Mouse (Mus musculus) limb, embryonic 15.5 days (tissue): ENCODE measurements at regions not wholly inside any gene's neighbourhood (a gene's known extent, or its start where the extent isn't known, plus 50 kb on each side); places are given as distances from the start of the nearest gene placed in this dataset.

Experiments
- ATAC-seq: fragments of 200-750 bp; cut with Nextera tagmentation; 2 replicates; pipeline ENCODE4 v1.8.0; 2017; ENCODE audit warnings: low read depth, moderate TSS enrichment; ENCODE audit not compliant: insufficient number of reproducible peaks, low FRiP score, low TSS enrichment
- H3K27ac ChIP-seq: fragments of 300-500 bp; sonication (generic); 2 replicates; pipeline ENCODE4 v1.5.1; 2015; ENCODE audit warnings: moderate library complexity, mild to moderate bottlenecking, inconsistent platforms
- H3K27me3 ChIP-seq: fragments of 300-500 bp; sonication (generic); 2 replicates; pipeline ENCODE4 v1.6.1; 2015; ENCODE audit warnings: inconsistent platforms
- H3K36me3 ChIP-seq: fragments of 300-500 bp; sonication (generic); 2 replicates; pipeline ENCODE4 v1.6.1; 2015; ENCODE audit warnings: inconsistent platforms
- H3K4me1 ChIP-seq: fragments of 300-500 bp; sonication (generic); 2 replicates; pipeline ENCODE4 v1.6.1; 2015; ENCODE audit warnings: inconsistent platforms
- H3K4me2 ChIP-seq: fragments of 300-500 bp; sonication (generic); 2 replicates; pipeline ENCODE4 v1.6.1; 2015; ENCODE audit warnings: mild to moderate bottlenecking, inconsistent platforms
- H3K4me3 ChIP-seq: fragments of 300-500 bp; sonication (generic); 2 replicates; pipeline ENCODE4 v1.5.1; 2015; ENCODE audit warnings: mild to moderate bottlenecking, inconsistent platforms
- H3K9ac ChIP-seq: fragments of 300-500 bp; sonication (generic); 2 replicates; pipeline ENCODE4 v1.6.1; 2015; ENCODE audit warnings: inconsistent platforms
- H3K9me3 ChIP-seq: fragments of 300-500 bp; sonication (generic); 2 replicates; pipeline ENCODE4 v1.6.1; 2016; ENCODE audit warnings: inconsistent platforms
- WGBS: fragments of 180-500 bp; shearing (Covaris S2); methylation state at CpG from one replicate; pipeline ENCODE4 v1.1.7; 2015; 5-methylcytosine and 5-hydroxymethylcytosine counted together

DNA sequence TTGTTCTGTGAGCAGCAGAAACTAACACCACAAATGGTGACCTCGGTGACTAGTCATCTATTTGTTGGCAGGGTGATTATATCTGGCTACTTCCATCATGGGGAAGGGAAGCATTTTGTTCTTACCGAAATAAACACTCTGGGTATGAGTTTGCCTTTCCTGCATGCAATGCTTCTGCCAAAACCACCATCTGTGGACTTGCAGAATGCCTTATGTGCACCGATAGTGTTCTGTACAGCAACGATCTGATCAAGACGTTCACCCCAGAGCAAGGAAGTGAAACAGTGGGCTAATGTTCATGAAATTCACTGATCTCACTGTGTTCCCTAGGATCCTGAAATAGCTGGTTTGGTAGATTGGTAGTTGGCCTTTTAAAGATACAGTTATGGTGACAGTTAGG, 96.3 kb upstream of the Adcy1 start:
- H3K4me3 ChIP-seq, result no peak overlapping the region
- no peak for ATAC-seq
- WGBS, result 82% methylated on average over 5 of the region's 5 CpGs

DNA sequence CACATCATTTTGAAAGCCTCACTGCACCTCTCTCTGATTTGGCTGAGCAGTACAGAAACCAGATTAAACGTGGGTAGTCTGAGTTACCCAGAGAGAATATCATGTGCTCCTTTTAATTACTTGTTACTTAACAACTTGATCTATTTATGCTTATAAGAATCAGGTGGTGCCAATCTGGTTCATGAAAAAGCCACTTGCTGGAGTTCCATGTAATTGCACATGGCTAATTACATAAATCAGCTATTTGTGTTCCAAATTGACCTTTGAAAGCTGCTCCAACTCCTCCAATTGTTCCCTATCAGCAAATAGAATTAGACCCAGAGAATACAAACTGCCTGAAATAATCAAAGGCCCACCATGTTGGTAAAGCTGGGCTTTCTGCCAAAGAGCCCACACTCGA, 98.8 kb upstream of the Adcy1 start:
- Histone ChIP-seq H3K27ac (no peak overlapping the region), H3K27me3 (no peaks in the 10 kb centered on the region), H3K9ac (no peak overlapping the region), H3K36me3 (no peaks in the 10 kb centered on the region), H3K4me3 (no peak overlapping the region), H3K9me3 (no peaks in the 10 kb centered on the region), H3K4me1 (no peaks in the 10 kb centered on the region), H3K4me2 (no peak overlapping the region)
- 46% methylated on average over 2 of the region's 2 CpGs for WGBS
- no peak for ATAC-seq

More for the DNA sequence above, 96.3 kb upstream of the Adcy1 start:
- Histone ChIP-seq H3K36me3 (no peaks in the 10 kb centered on the region), H3K27me3 (no peaks in the 10 kb centered on the region), H3K4me1 (no peaks in the 10 kb centered on the region), H3K27ac (no peak overlapping the region), H3K9ac (no peak overlapping the region), H3K9me3 (no peaks in the 10 kb centered on the region), H3K4me2 (no peak overlapping the region)

DNA sequence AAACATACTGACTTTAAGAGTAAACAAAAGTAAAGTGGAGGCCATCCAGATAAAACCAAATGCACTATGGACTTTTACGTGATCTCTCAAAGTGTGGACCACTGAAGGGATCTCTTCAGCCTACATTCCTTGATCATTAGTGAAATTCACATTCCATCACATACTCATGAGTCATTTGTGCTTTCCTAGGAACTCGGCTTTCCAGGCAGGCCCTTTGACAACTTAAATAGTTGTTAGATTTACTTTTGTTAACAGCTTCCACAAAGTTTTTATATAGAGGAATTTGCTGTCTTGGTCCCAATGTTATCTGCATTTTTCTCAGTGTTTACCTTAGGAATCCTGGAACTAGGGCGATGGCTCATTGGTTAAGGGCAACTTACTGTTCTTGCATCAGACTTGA, 99.7 kb upstream of the Adcy1 start:
- Histone ChIP-seq H3K36me3 (no peaks in the 10 kb centered on the region), H3K4me1 (no peaks in the 10 kb centered on the region), H3K27me3 (no peaks in the 10 kb centered on the region), H3K27ac (no peak overlapping the region), H3K9ac (no peak overlapping the region), H3K4me2 (no peak overlapping the region), H3K4me3 (no peak overlapping the region), H3K9me3 (no peaks in the 10 kb centered on the region)
- no peak for ATAC-seq
- 75% methylated on average over 3 of the region's 3 CpGs for WGBS

DNA sequence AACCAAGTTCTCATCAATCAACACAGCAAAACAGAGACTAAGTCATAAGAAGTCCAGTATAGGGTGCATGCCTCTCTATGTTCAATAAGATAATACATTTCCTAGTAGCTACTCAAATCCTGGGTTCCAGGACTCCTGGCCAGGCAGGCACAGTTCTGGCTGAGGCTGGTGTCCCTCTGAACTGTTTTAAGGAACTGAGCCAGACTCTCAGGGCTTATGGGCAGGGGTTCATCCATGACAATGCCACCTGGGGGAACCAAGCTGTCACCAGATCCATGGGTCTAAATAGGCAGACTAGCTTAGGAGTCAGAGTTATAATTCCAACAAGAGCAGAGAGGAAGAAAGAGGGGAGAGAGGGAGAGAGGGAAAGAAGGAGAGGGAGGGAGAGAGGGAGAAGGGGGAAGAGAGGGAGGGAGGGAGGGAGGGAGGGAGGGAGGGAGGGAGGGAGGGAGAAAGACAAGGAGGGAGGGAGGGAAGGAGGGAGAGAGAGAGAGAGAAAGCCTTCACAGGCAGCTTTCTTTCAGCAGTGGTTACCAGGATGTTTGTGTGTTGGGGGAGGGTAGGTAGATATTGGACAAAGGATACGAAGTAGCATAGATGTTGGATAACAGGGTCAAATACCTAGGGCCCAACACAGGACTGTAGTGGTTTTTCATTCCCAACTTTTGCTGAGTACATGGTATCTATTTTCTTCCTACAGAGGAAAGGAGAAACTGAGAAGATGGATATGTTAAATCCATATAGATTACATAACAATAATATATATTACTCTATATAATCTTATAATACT, 100.3 kb upstream of the Adcy1 start:
- H3K9me3 ChIP-seq, result no peaks in the 10 kb centered on the region
- no peak overlapping the region for H3K9ac ChIP-seq
- ATAC-seq, result no peak
- no peaks in the 10 kb centered on the region for H3K4me1 ChIP-seq
- H3K27ac ChIP-seq, result no peak overlapping the region
- no peak overlapping the region for H3K4me3 ChIP-seq
- 82% methylated on average over 1 of the region's 1 CpGs for WGBS
- no peaks in the 10 kb centered on the region for H3K27me3 ChIP-seq
- no peaks in the 10 kb centered on the region for H3K36me3 ChIP-seq
- no peak overlapping the region for H3K4me2 ChIP-seq

DNA sequence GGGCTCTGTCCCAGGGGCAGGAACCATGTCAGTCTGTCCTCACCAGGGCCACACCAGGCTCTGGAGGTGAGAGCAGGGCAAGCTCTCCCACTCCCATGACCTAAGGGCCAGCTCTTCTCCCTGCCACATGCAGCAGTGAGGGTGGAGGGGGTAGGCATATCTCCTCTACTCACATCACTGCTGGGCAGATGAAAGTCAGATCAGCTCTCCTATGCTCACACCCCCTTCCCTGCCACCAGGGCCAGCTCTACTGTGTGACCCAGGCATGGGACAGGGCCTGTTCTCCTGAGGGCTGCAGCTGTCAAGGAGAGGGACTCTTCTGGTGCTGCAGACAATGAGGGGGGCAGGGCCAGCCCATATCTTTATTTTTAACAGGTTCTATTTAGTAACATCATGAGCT, 101.0 kb upstream of the Adcy1 start:
- Histone ChIP-seq H3K4me2 (no peak overlapping the region), H3K9ac (no peak overlapping the region), H3K4me3 (no peak overlapping the region), H3K4me1 (no peaks in the 10 kb centered on the region), H3K9me3 (no peaks in the 10 kb centered on the region), H3K36me3 (no peaks in the 10 kb centered on the region), H3K27me3 (no peaks in the 10 kb centered on the region), H3K27ac (no peak overlapping the region)
- no peak for ATAC-seq

DNA sequence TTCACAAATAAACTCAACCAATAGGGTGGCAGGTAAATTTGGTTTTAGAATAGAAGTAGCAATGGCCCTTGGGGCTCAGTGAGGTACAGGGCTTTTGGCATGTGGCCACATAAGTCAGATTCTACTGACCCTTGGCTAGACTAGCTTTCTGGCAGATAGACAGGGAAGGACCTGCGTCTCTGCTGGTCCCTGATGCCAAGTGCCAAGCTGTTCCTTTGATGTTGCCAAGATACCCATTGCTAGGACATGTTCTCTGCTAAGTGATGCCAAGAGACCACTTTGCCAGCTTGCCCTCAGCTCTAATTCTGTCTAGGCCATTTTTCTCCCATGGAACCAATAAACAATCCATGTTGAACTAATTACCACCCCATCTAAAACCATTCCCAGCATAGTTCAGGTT, 110.5 kb upstream of the Adcy1 start:
- no peak for ATAC-seq
- H3K4me1 ChIP-seq, result no peaks in the 10 kb centered on the region
- H3K4me3 ChIP-seq, result no peak overlapping the region
- H3K4me2 ChIP-seq, result no peak overlapping the region
- no peak overlapping the region for H3K9ac ChIP-seq
- H3K9me3 ChIP-seq, result no peaks in the 10 kb centered on the region
- no peak overlapping the region for H3K27ac ChIP-seq
- H3K36me3 ChIP-seq, result no peaks in the 10 kb centered on the region
- WGBS, result 67% methylated on average over 1 of the region's 1 CpGs
- H3K27me3 ChIP-seq, result no peaks in the 10 kb centered on the region

- Histone ChIP-seq H3K4me3 (no peak overlapping the region), H3K36me3 (no peaks in the 10 kb centered on the region), H3K27me3 (no peaks in the 10 kb centered on the region), H3K27ac (no peak overlapping the region), H3K9me3 (no peaks in the 10 kb centered on the region), H3K9ac (no peak overlapping the region), H3K4me1 (no peaks in the 10 kb centered on the region), H3K4me2 (no peak overlapping the region)
- no peak for ATAC-seq
Measured at GRCm38 (mm10) chr11:6951361-6951760, 111.9 kb upstream of the Adcy1 start.

DNA sequence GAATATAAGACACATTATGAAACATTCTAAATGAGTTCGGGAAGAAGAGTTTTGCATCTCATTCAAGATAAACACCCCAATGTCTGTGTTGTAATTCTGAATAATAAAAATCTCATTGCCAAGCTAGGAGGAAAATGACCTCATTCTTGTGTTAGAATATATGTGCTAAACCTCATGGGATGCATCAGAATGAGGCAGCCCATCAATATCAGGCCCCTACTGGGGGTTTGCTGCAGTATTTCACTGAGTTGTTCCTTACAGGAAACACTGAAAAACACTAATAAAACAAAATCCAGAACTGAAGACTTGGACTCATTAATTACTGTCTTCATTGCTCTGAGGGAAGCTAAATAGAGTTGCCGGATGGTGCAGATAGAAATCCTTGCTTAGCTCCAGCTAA, 111.6 kb upstream of the Gm11983 start:
- no peak for ATAC-seq
- H3K4me2 ChIP-seq, result no peak overlapping the region
- H3K9ac ChIP-seq, result no peak overlapping the region
- WGBS, result 64% methylated on average over 2 of the region's 2 CpGs
- no peaks in the 10 kb centered on the region for H3K36me3 ChIP-seq
- H3K27ac ChIP-seq, result no peak overlapping the region
- no peaks in the 10 kb centered on the region for H3K9me3 ChIP-seq
- no peaks in the 10 kb centered on the region for H3K27me3 ChIP-seq
- H3K4me3 ChIP-seq, result no peak overlapping the region
- no peaks in the 10 kb centered on the region for H3K4me1 ChIP-seq

GRCm38 (mm10) chr11:6934157-6934556, 96.7 kb upstream of the Gm11983 start:
- H3K27me3 ChIP-seq, result no peaks in the 10 kb centered on the region
- no peak overlapping the region for H3K27ac ChIP-seq
- H3K36me3 ChIP-seq, result no peaks in the 10 kb centered on the region
- H3K4me2 ChIP-seq, result no peak overlapping the region
- H3K4me1 ChIP-seq, result no peaks in the 10 kb centered on the region
- ATAC-seq, result no peak
- H3K9ac ChIP-seq, result no peak overlapping the region
- 88% methylated on average over 1 of the region's 1 CpGs for WGBS
- H3K9me3 ChIP-seq, result no peaks in the 10 kb centered on the region
- no peak overlapping the region for H3K4me3 ChIP-seq

DNA sequence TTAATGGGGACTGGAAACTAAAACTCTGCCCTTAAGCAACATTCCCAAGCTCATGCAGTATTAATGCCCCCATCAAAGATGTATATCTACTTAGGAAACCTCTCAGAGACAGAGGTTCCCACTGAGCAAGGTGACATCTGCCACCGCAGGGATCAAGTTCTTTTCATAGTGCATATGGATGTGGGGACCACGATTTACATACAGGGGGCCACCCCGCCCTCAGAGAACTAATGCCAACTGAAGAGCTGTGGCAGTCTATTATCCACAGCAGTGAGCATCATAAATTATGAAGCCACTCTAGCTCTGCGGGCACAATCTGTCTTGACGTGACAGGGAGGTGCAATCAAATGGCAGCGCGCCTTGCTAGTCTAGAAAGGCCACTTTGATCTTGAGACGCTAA, 88.6 kb upstream of the Gm11983 start:
- no peaks in the 10 kb centered on the region for H3K36me3 ChIP-seq
- 56% methylated on average over 8 of the region's 8 CpGs for WGBS

DNA sequence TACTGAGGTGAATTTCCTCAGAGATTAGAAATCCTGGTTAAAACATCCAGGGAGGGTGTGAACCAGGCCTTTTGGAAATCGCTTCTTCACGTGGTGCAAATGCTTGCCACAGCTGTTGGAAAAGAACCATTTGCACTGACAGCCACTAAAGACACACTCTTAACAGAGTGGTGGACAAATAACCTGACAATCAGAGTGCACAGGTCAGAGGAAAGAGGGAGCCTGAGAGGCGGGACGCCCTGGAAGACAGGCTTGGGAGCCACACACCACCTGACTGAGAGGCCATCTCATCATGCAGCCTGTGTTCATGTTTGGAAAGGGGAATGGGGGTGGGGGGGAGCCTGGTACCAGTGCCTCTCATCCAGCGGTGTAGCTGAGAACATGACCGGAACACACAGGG, 87.0 kb upstream of the Gm11983 start:
- Histone ChIP-seq H3K4me1 (peaks cover 11% of the 10 kb centered on the region), H3K9ac (no peak overlapping the region), H3K27me3 (no peaks in the 10 kb centered on the region), H3K4me3 (no peak overlapping the region), H3K4me2 (no peak overlapping the region), H3K27ac (no peak overlapping the region), H3K9me3 (no peaks in the 10 kb centered on the region), H3K36me3 (no peaks in the 10 kb centered on the region)
- 43% methylated on average over 6 of the region's 6 CpGs for WGBS
- no peak for ATAC-seq

More for the DNA sequence above, 88.6 kb upstream of the Gm11983 start:
- H3K27ac ChIP-seq, result no peak overlapping the region
- H3K4me2 ChIP-seq, result no peak overlapping the region
- H3K4me3 ChIP-seq, result no peak overlapping the region
- no peak overlapping the region for H3K9ac ChIP-seq
- peaks cover 11% of the 10 kb centered on the region for H3K4me1 ChIP-seq
- no peak for ATAC-seq
- no peaks in the 10 kb centered on the region for H3K27me3 ChIP-seq
- H3K9me3 ChIP-seq, result no peaks in the 10 kb centered on the region

- 17% methylated on average over 6 of the region's 6 CpGs for WGBS
- Histone ChIP-seq H3K4me2 (peak overlapping the region; percentile 24), H3K27ac (no peak overlapping the region), H3K4me1 (peaks cover 11% of the 10 kb centered on the region), H3K36me3 (no peaks in the 10 kb centered on the region), H3K4me3 (no peak overlapping the region), H3K27me3 (no peaks in the 10 kb centered on the region), H3K9ac (no peak overlapping the region), H3K9me3 (no peaks in the 10 kb centered on the region)
- 0 out of 2 replicates have a peak, but pooled peaks have one; percentile 24 for ATAC-seq
Measured at GRCm38 (mm10) chr11:6923917-6924316, 86.5 kb upstream of the Gm11983 start.

- Histone ChIP-seq H3K9me3 (no peaks in the 10 kb centered on the region), H3K4me1 (peaks cover under 1% of the 10 kb centered on the region; the same call in 1 of the 2 replicates), H3K36me3 (no peaks in the 10 kb centered on the region), H3K27me3 (no peaks in the 10 kb centered on the region), H3K4me3 (no peak overlapping the region), H3K4me2 (no peak overlapping the region), H3K27ac (no peak overlapping the region), H3K9ac (no peak overlapping the region)
- WGBS, result 91% methylated on average over 1 of the region's 1 CpGs
- ATAC-seq, result no peak
Measured at GRCm38 (mm10) chr11:6918546-6918945, 81.1 kb upstream of the Gm11983 start.
